Mouse (Mus musculus) MEL (cell line): ENCODE results near the gene Cirbp. TPM values are rescaled to one million over a fixed set of nuclear protein-coding genes. Genes with fewer than 3 reads are reported as not detected.

Experiments
- DNase-seq: peaks from one replicate; pipeline ENCODE4 v3.0.0; 2011; ENCODE audit warnings: low read depth, low spot score
- H3K27ac ChIP-seq: 2 replicates; pipeline ENCODE4 v1.5.1; 2012; ENCODE audit warnings: low read depth, mild to moderate bottlenecking, control low read depth, low read length, moderate library complexity; ENCODE audit not compliant: control insufficient read depth
- H3K27me3 ChIP-seq, 2 experiments: fragments of 150-350 bp in 1 of 2; sonication (generic) in 1 of 2; 2 replicates each; pipeline ENCODE4 v1.6.1; 2012; ENCODE audit warnings: low read length in 2 of 2, mild to moderate bottlenecking in 2 of 2, improper control_type of control experiment in 1 of 2, moderate library complexity in 1 of 2; ENCODE audit not compliant: insufficient read depth in 2 of 2, control insufficient read depth in 1 of 2
- H3K36me3 ChIP-seq, 2 experiments: 2 replicates each; pipeline ENCODE4 v1.6.1; 2012 to 2014; ENCODE audit warnings: low read length in 2 of 2, improper control_type of control experiment in 1 of 2, inconsistent platforms in 1 of 2, mild to moderate bottlenecking in 1 of 2; ENCODE audit not compliant: insufficient read depth in 2 of 2, control insufficient read depth in 1 of 2
- H3K4me1 ChIP-seq, 2 experiments: fragments of 150-350 bp in 1 of 2; sonication (generic) in 1 of 2; 2 replicates each; pipeline ENCODE4 v1.6.1; 2012; ENCODE audit warnings: low read length in 2 of 2, improper control_type of control experiment in 1 of 2, mild to moderate bottlenecking in 1 of 2; ENCODE audit not compliant: insufficient read depth in 2 of 2, control insufficient read depth in 1 of 2
- H3K4me3 ChIP-seq, 2 experiments: fragments of 150-350 bp in 1 of 2; sonication (generic) in 1 of 2; 2 replicates each; pipeline ENCODE4 v1.5.1; 2012; ENCODE audit warnings: low read depth in 2 of 2, low read length in 2 of 2, mild to moderate bottlenecking in 2 of 2, moderate library complexity in 2 of 2, control low read depth in 1 of 2, improper control_type of control experiment in 1 of 2; ENCODE audit not compliant: control insufficient read depth in 1 of 2, insufficient read depth in 1 of 2
- H3K79me2 ChIP-seq: 2 replicates; pipeline ENCODE4 v1.6.1; 2012; ENCODE audit warnings: mild to moderate bottlenecking, low read length, moderate library complexity; ENCODE audit not compliant: control insufficient read depth, poor library complexity, insufficient read depth
- H3K9ac ChIP-seq: 2 replicates; pipeline ENCODE4 v1.6.1; 2012; ENCODE audit warnings: low read depth, mild to moderate bottlenecking, control low read depth, low read length, moderate library complexity; ENCODE audit not compliant: control insufficient read depth, poor library complexity, severe bottlenecking
- H3K9me3 ChIP-seq: fragments of 150-350 bp; sonication (generic); replicated peaks from 2 replicates; pipeline ENCODE4 v1.6.1; 2012; ENCODE audit warnings: mild to moderate bottlenecking, low read length, improper control_type of control experiment, moderate library complexity; ENCODE audit not compliant: insufficient read depth
- CHD1 ChIP-seq: IDR thresholded peaks from 2 replicates; pipeline ENCODE4 v1.6.1; 2012; ENCODE audit warnings: low read depth, mild to moderate bottlenecking, inconsistent platforms, low read length, improper control_type of control experiment
- CHD2 ChIP-seq: IDR thresholded peaks from 2 replicates; pipeline ENCODE4 v1.6.1; 2011; ENCODE audit warnings: low read length, improper control_type of control experiment
- CTCF ChIP-seq, 3 experiments: IDR thresholded peaks in 2 of 3; conservative IDR thresholded peaks in 1 of 3; 2 replicates each; pipeline ENCODE4 v1.5.1; 2011 to 2012; ENCODE audit warnings: low read length in 3 of 3, low read depth in 2 of 3, mild to moderate bottlenecking in 2 of 3, improper control_type of control experiment in 1 of 3, inconsistent platforms in 1 of 3, mixed read lengths in 1 of 3, moderate library complexity in 1 of 3; ENCODE audit not compliant: control insufficient read depth in 1 of 3, insufficient read depth in 1 of 3, poor library complexity in 1 of 3, severe bottlenecking in 1 of 3
- JUND ChIP-seq: IDR thresholded peaks from 2 replicates; pipeline ENCODE4 v1.6.1; 2011; ENCODE audit warnings: low read depth, mild to moderate bottlenecking, improper control_type of control experiment, low read length
- MAZ ChIP-seq: IDR thresholded peaks from 2 replicates; pipeline ENCODE4 v1.6.1; 2012; ENCODE audit warnings: low read depth, mild to moderate bottlenecking, inconsistent platforms, low read length, improper control_type of control experiment
- MEF2A ChIP-seq: IDR thresholded peaks from 2 replicates; pipeline ENCODE4 v1.6.1; 2014; ENCODE audit warnings: low read depth, mild to moderate bottlenecking, inconsistent platforms, low read length, improper control_type of control experiment; ENCODE audit not compliant: poor library complexity, insufficient replicate concordance, severe bottlenecking; ENCODE audit errors: extremely low read depth
- MXI1 ChIP-seq: IDR thresholded peaks from 2 replicates; pipeline ENCODE4 v1.6.1; 2011; ENCODE audit warnings: mild to moderate bottlenecking, low read depth, low read length, improper control_type of control experiment
- MYC ChIP-seq: IDR thresholded peaks from 2 replicates; pipeline ENCODE4 v1.6.1; 2011; ENCODE audit warnings: low read depth, mild to moderate bottlenecking, low read length, improper control_type of control experiment, moderate library complexity
- NRF1 ChIP-seq: IDR thresholded peaks from 2 replicates; pipeline ENCODE4 v1.6.1; 2014; ENCODE audit warnings: low read depth, mild to moderate bottlenecking, inconsistent platforms, low read length, improper control_type of control experiment, moderate library complexity; ENCODE audit not compliant: poor library complexity, insufficient read depth, severe bottlenecking
- POLR2A ChIP-seq, 2 experiments: IDR thresholded peaks; 2 replicates each; pipeline ENCODE4 v1.6.1; 2011 to 2012; ENCODE audit warnings: low read length in 2 of 2, mild to moderate bottlenecking in 2 of 2, control low read depth in 1 of 2, improper control_type of control experiment in 1 of 2, low read depth in 1 of 2, moderate library complexity in 1 of 2; ENCODE audit not compliant: control insufficient read depth in 1 of 2, insufficient read depth in 1 of 2, poor library complexity in 1 of 2
- POLR2AphosphoS2 ChIP-seq: IDR thresholded peaks from 2 replicates; pipeline ENCODE4 v1.6.1; 2011; ENCODE audit warnings: low read length, improper control_type of control experiment
- SIN3A ChIP-seq: IDR thresholded peaks from 2 replicates; pipeline ENCODE4 v1.6.1; 2012; ENCODE audit warnings: low read length, improper control_type of control experiment, inconsistent platforms
- TBP ChIP-seq: IDR thresholded peaks from 2 replicates; pipeline ENCODE4 v1.8.0; 2011; ENCODE audit warnings: low read depth, low read length, improper control_type of control experiment
- UBTF ChIP-seq: IDR thresholded peaks from 2 replicates; pipeline ENCODE4 v1.6.1; 2012; ENCODE audit warnings: low read depth, mild to moderate bottlenecking, inconsistent platforms, low read length, improper control_type of control experiment, moderate library complexity, borderline replicate concordance; ENCODE audit not compliant: insufficient read depth
- USF1 ChIP-seq: IDR thresholded peaks from 2 replicates; pipeline ENCODE4 v1.6.1; 2014; ENCODE audit warnings: low read depth, mild to moderate bottlenecking, inconsistent platforms, low read length, improper control_type of control experiment, moderate library complexity
- ZC3H11A ChIP-seq: IDR thresholded peaks from 2 replicates; pipeline ENCODE4 v1.6.1; 2012; ENCODE audit warnings: low read depth, mild to moderate bottlenecking, inconsistent platforms, low read length, improper control_type of control experiment
- ZMIZ1 ChIP-seq: IDR thresholded peaks from 2 replicates; pipeline ENCODE4 v1.6.1; 2012; ENCODE audit warnings: low read depth, mild to moderate bottlenecking, inconsistent platforms, low read length, improper control_type of control experiment, moderate library complexity
- ZNF384 ChIP-seq: IDR thresholded peaks from 2 replicates; pipeline ENCODE4 v1.6.1; 2012; ENCODE audit warnings: low read depth, mild to moderate bottlenecking, inconsistent platforms, low read length, improper control_type of control experiment
- polyA plus RNA-seq, 2 experiments: library from polyadenylated mRNA; stranded (reverse) in 1 of 2; unstranded in 1 of 2; fragments of >175 nt in 1 of 2; fragments of >200 nt in 1 of 2; gene quantifications; 2 replicates each; pipeline versions ENCODE4 v1.2.1 to v1.2.4; 2012; ENCODE audit warnings: low replicate concordance in 2 of 2, low read depth in 1 of 2; ENCODE audit not compliant: insufficient read length in 2 of 2, insufficient read depth in 1 of 2, missing spikeins in 1 of 2
- total RNA-seq: library from RNA; depleted of rRNA; stranded (reverse); fragments of 300-350 nt; gene quantifications from 2 replicates; pipeline ENCODE4 v1.2.3, GENCODE M21; 2012

The Cirbp gene
- total and polyA plus RNA-seq, 3 experiments = 21.2 to 56.6 TPM; not detected in 1

DNA sequence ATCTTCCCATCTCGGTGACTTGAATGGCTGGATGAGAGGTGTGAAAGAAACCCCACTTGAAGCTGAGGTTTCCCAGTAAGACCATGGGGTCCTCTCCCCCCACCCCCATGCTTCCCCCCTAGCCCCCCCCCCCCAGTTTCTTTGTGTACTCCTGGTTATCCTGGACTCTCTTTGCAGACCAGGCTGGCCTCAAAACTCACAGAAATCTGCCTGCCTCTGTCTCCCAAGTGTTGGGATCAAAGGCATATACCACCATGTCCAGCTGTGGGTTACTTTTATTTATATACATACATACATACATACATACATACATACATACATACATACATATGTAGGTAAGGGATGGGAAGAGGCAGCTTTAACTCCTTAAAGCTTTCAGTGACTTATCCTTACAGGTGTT, 3.3 kb downstream of the Cirbp start:
- Histone ChIP-seq H3K27me3 (no peaks in the 10 kb centered on the region), H3K79me2 (peaks cover 12% of the 10 kb centered on the region; the same call in 1 of the 2 replicates), H3K4me1 (peaks cover 4 to 21% of the 10 kb centered on the region in 2 experiments; a peak in 3 of 4 replicates), H3K4me3 (peak overlapping the region in 1 of 2 experiments; percentile 67; a peak in 2 of 4 replicates), H3K9ac (peak overlapping the region; percentile 92), H3K27ac (peak overlapping the region; percentile 90; the same call in 1 of the 2 replicates), H3K36me3 (peaks cover 0 to 16% of the 10 kb centered on the region in 2 experiments; a peak in 2 of 4 replicates), H3K9me3 (no peaks in the 10 kb centered on the region)
- TF ChIP-seq CTCF (IDR thresholded peaks at IDR 0.05 in 2 of 3, conservative IDR thresholded peaks at IDR 0.05 in 1 of 3; ENCODE audit: control insufficient read depth in 1 of 3, insufficient read depth in 1 of 3, low read depth in 2 of 3, low read length in 3 of 3, poor library complexity in 1 of 3, severe bottlenecking in 1 of 3) (no peak), MAZ (no peak), MYC (no peak), SIN3A (no peak), ZC3H11A (no peak), MXI1 (no peak), ZNF384 (no peak), USF1 (no peak), POLR2AphosphoS2 (no peak), CHD2 (no peak)
- DNase-seq = no peak

DNA sequence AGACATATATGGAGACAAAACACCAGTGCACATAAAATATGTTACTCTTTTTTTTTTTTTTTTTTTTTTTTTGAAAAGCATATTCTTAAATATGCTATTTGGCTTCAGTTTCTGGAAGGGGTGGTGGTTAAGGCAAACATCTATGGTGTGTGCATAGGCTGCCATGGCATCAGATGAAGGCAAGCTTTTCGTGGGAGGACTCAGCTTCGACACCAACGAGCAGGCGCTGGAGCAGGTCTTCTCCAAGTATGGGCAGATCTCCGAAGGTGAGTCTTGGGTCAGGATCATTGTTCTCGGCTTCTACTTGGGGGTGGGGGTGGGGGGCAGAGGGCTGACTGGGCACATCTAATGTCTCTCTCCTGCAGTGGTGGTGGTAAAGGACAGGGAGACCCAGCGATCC, 3.9 kb downstream of the Cirbp start:
- Histone ChIP-seq H3K36me3 (peaks cover 0 to 16% of the 10 kb centered on the region in 2 experiments; a peak in 2 of 4 replicates), H3K4me1 (peaks cover 4 to 17% of the 10 kb centered on the region in 2 experiments; a peak in 3 of 4 replicates), H3K9ac (no peak overlapping the region), H3K9me3 (no peaks in the 10 kb centered on the region), H3K79me2 (peaks cover 12% of the 10 kb centered on the region; the same call in 1 of the 2 replicates), H3K27ac (no peak overlapping the region), H3K27me3 (no peaks in the 10 kb centered on the region), H3K4me3 (no peak overlapping the region)
- TF ChIP-seq CHD1 = no peak
- DNase-seq = no peak

GRCm38 (mm10) chr10:80170052-80170451, 4.3 kb downstream of the Cirbp start:
- Histone ChIP-seq H3K36me3 (peaks cover 0 to 16% of the 10 kb centered on the region in 2 experiments; a peak in 2 of 4 replicates), H3K27me3 (no peaks in the 10 kb centered on the region), H3K9me3 (no peaks in the 10 kb centered on the region), H3K27ac (no peak overlapping the region), H3K4me3 (no peak overlapping the region), H3K79me2 (peaks cover 12% of the 10 kb centered on the region; the same call in 1 of the 2 replicates), H3K4me1 (peaks cover 4 to 17% of the 10 kb centered on the region in 2 experiments; a peak in 3 of 4 replicates), H3K9ac (no peak overlapping the region)
- no peak for DNase-seq
- TF ChIP-seq TBP (no peak), JUND (no peak), POLR2A (IDR thresholded peaks at IDR 0.05; ENCODE audit: control insufficient read depth in 1 of 2, insufficient read depth in 1 of 2, low read depth in 1 of 2, low read length in 2 of 2, poor library complexity in 1 of 2) (no peak), NRF1 (no peak), ZMIZ1 (no peak), UBTF (no peak), MEF2A (no peak)
